Mouse (Mus musculus) T-cell, adult 2 months (primary cell): Measurements from ENCODE around the gene Car11.
"Not testable (repeated sequence)": the region's sequence is repeated elsewhere in the genome, so short reads cannot be mapped to it uniquely, and the experiment has no call there.

Experiments used
- DNase-seq: peaks from one replicate; pipeline ENCODE4 v3.0.0; 2022; ENCODE audit warnings: low spot score

Car11 gene

GRCm38 (mm10) chr7:45699523-45700141, at the start of gene Car11:
Car11 (plus strand) TSS chr7:45699843.
- no peak for DNase-seq

GRCm38 (mm10) chr7:45650484-45650883, 49.2 kb upstream of the Car11 start:
- not testable (repeated sequence) for DNase-seq

GRCm38 (mm10) chr7:45654424-45655047, 45.1 kb upstream of the Car11 start:
- no peak for DNase-seq

GRCm38 (mm10) chr7:45660746-45661478, 38.7 kb upstream of the Car11 start:
- no peak for DNase-seq

- DNase-seq: not testable (repeated sequence)
Observed at GRCm38 (mm10) chr7:45661702-45662101, 37.9 kb upstream of the Car11 start.

GRCm38 (mm10) chr7:45665303-45666138, 34.1 kb upstream of the Car11 start:
- DNase-seq: no peak

- no peak for DNase-seq
Observed at GRCm38 (mm10) chr7:45666161-45666560, 33.5 kb upstream of the Car11 start, which contains the start of gene Fut2. Fut2 (minus strand) TSS chr7:45666394.

- DNase-seq: no peak
Observed at GRCm38 (mm10) chr7:45667761-45668160, 31.9 kb upstream of the Car11 start.

GRCm38 (mm10) chr7:45668921-45669320, 30.7 kb upstream of the Car11 start:
- DNase-seq: no peak

GRCm38 (mm10) chr7:45677627-45678295, 21.9 kb upstream of the Car11 start:
- DNase-seq: no peak

- no peak for DNase-seq
Observed at GRCm38 (mm10) chr7:45678513-45678912, 21.1 kb upstream of the Car11 start.

- no peak for DNase-seq
Observed at GRCm38 (mm10) chr7:45679966-45680621, 19.5 kb upstream of the Car11 start.

GRCm38 (mm10) chr7:45681046-45681736, 18.5 kb upstream of the Car11 start:
- DNase-seq: no peak

- DNase-seq: peak; percentile 78
Observed at GRCm38 (mm10) chr7:45682144-45683126, 17.2 kb upstream of the Car11 start.

GRCm38 (mm10) chr7:45683396-45684050, 16.1 kb upstream of the Car11 start, which contains the start of gene Ntn5:
Ntn5 (plus strand) TSS chr7:45684022.
- DNase-seq: peak; percentile 47

GRCm38 (mm10) chr7:45685811-45686210, 13.8 kb upstream of the Car11 start:
- DNase-seq: no peak

- DNase-seq: no peak
Observed at GRCm38 (mm10) chr7:45686841-45687240, 12.8 kb upstream of the Car11 start.

GRCm38 (mm10) chr7:45689099-45689498, 10.5 kb upstream of the Car11 start:
- no peak for DNase-seq

- no peak for DNase-seq
Observed at GRCm38 (mm10) chr7:45689800-45690199, 9.8 kb upstream of the Car11 start.
